Mouse (Mus musculus): ENCODE data around the gene Sumo2.

Sumo2 gene

DNA sequence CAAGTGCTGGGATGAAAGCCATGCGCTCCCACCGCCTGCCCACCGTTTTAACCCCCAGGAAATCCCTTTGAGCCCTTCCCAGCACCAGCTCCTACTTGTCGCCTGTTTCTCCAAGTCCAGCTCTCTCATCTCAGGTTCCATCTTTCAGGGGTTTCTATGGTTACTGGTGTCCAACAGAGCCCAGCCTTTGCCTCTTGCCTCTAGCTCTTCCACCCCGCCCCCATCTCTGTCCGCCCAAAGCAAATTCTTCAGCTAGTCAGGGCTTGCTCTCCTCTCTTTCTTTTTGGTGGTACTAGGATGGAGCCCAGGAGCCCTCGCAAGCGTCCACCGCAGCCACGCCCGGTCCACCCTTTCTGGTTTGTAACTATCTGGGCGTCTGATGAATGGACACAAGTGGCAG is 50.9 kb downstream of the Sumo2 start:
- in situ Hi-C loops (cut with MboI, MseI) = loop anchor here (5.0 kb wide), 1 partner anchor 47 kb away; no protein-coding TSS in a partner anchor

DNA sequence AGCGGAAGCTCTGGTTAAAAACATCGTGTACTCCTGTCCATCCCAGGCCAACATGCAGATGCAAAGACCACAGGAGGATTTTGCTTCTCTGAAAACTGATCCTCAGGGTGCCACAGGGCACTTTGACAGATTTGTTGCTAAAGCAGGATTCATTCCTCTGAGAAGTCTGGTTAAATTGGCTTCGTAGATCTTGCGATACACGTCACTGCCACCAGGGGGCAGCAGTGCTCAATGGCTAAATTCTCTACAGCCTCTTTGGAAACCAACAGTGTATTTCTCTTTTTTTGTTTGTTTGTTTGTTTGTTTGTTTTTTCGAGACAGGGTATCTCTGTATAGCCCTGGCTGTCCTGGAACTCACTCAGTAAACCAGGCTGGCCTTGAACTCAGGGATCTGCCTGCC is 52.4 kb downstream of the Sumo2 start:
- in situ Hi-C loops (cut with MboI, MseI) = no loop called here

DNA sequence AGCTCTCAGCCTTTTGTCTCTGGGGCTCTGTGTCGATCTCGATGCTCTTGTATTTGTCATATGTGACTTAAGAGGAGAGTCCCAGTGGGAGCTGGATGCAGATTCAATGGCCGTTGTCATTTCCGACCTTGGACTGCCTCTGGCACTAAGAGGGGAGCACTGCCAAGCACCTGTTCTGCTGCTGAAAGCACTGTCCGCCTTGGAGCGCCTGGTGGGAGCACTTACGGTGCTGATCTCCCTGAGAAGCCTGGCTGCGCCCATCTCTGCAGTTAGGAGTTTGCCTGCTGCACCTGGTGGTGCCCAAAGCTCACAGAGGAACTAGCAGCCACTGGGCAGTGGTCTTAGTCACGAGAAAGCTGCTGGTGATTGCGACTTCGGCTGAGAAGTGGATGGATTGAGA is 52.8 kb downstream of the Sumo2 start:
- in situ Hi-C loops (cut with MboI, MseI) = no loop called here

DNA sequence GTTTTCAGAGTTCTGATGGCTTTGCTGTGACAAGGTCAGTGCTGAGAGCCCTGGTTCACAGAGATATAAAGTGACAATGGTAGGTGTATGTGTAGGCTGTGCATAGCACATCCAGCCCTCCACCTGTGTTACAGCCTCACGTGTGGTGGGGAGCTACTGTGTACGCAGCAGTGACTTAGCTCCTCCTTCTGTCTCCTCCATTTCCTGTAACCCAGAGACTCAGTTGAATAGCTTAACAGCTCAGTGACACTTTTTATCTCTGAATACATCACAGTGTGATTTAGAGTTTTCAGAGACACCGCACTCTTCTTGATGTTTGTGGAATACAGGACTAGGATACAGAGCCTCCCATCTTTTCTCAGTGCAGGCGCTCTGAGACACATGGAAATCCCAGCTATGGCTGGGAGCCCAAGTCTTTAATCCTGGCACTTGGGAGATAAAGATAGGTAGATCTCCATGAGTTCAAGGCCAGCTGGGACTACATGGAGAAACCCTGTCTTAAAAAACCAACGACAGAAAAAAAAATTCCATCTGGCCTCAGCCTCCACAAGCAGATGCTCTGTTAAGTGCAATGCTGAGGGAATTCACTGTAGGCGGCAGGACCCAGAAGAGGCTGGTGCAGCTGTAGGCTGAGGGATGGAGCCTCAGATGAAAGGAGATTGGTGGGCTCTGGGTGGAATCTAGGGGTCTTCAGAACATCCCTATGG is 54.4 kb downstream of the Sumo2 start:
- in situ Hi-C loops (cut with MboI, MseI) = no loop called here

DNA sequence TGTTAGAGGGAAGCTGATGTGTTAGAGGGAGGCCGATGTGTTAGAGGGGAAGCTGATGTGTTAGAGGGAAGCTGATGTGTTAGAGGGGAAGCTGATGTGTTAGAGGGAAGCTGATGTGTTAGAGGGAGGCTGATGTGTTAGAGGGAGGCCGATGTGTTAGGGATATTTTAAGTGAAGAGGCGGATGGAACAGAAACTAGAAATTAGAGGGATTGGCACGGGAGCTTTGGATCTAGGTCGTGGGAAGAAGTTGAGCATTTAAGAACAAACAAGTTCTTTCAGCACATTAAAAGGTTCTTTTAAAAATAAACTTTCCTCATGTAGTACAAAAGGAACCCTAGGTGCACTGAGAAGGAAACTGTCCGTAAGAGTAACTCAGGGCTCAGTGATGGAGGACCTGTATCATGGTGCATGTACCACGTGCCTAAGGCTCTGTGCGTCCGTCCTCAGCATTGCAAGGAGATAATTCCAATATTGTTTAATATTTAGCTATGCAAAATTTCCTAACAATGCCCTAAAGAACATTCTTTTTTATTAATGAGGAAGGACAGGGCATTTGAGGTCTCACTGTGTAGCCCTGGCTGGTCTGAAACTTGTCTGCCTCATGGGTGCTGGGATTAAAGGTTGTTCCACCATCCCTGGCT is 57.7 kb downstream of the Sumo2 start:
- in situ Hi-C loops (cut with MboI, MseI) = loop anchor here (10.0 kb wide), 3 partner anchors 54 to 314 kb away; partner anchors contain the start of genes Hid1 (in 1 of the 2), Kctd2 (in 1 of the 2) and Slc9a3r1 (in 1 of the 2)

DNA sequence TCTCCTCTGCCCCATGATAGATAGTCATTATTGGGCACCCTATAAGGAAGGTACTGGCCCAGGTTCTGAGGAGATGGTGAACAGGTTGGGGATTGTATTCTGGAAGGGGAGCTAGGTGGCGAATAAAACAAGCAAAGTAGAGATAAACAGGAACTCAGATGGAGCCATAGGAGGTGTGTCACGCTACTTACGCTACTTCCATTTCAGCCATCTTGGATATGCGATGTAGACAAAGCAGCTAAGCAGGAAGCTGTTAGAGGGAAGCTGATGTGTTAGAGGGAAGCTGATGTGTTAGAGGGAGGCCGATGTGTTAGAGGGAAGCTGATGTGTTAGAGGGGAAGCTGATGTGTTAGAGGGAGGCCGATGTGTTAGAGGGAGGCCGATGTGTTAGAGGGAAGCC is 58.7 kb downstream of the Sumo2 start:
- in situ Hi-C loops (cut with MboI, MseI) = loop anchor here (10.0 kb wide), 3 partner anchors 53 to 313 kb away; partner anchors contain the start of genes Hid1 (in 1 of the 2), Kctd2 (in 1 of the 2) and Slc9a3r1 (in 1 of the 2)

DNA sequence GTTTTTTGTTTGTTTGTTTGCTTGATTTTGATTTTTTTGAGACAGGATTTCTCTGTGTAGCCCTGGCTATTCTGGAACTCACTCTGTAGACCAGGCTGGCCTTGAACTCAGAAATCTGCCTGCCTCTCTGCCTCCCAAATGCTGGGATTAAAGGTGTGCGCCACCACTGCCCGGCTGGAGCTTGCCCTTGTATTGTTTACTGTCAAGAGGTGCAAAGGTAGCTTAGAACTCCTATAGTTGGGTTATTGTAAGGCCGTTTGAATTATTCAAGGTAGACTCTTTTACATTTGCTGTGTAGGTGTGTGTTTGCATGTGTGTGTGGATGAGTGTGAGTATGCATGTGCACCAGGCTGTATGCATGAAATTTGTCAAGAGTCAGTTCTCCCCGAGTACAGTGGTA is 59.4 kb downstream of the Sumo2 start:
- in situ Hi-C loops (cut with MboI, MseI) = loop anchor here (10.0 kb wide), 3 partner anchors 52 to 312 kb away; partner anchors contain the start of genes Hid1 (in 1 of the 2), Kctd2 (in 1 of the 2) and Slc9a3r1 (in 1 of the 2)

DNA sequence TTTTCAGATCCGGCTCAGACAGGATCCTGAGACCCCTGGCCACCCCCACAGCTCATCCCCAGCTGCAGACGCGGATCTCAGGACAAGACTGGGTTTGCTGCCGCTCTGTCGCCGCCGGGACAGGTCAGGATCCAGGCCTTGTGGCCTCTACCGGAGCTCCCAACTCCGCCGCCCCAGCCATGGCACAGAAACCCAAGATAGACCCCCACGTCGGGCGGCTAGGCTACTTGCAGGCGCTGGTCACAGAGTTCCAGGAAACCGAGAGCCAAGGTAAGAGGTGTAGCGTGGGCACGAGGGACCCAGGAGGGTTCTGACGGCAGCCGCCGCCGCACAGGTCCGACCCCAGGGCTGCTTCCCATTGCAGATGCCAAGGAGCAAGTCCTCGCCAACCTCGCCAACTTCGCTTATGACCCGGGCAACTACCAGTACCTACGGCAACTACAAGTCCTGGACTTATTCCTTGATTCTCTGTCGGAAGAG is 60.3 kb downstream of the Sumo2 start:
- in situ Hi-C loops (cut with MboI, MseI) = loop anchor here (10.0 kb wide), 3 partner anchors 51 to 311 kb away; partner anchors contain the start of genes Hid1 (in 1 of the 2), Kctd2 (in 1 of the 2) and Slc9a3r1 (in 1 of the 2)

DNA sequence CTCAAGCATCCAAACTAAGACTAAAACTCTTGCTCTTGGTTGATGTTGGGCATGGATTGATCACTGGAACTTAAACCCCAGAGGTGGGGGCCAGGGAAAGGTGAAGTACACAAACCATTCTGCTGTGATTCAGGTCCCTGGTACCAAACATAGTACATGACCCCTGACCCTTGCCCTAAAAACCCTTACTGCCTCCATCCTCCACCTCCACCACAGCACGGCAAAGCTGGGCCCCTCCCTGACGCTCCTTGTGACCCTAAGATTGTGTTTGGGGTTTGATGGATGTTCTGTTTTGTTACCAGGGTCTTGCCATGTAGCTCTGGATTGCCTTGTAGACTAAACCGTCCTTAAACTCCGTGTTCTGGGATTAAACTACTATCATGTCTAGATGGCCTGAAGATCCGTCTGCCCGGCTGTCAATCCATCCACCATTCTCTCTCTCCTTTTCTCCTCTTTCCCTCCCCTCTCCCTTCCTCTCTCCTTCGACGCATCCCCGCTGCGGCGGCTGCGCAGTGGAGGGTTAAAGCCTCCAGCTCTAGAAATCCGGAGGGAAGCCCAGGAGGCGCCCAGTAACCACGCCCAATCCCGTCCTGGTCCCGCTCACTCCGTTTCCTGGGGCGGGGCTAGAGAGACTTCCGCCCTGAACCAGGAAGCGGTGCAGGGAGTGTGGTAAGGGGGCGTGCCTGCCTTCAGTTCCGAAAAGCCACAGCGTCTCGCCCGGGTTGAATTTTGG is 60.9 kb downstream of the Sumo2 start, which contains the start of gene Armc7:
Gene Armc7 (plus strand): TSS at position 643 of the 733 bp plus-strand sequence.
- in situ Hi-C loops (cut with MboI, MseI) = loop anchor here (10.0 kb wide), 3 partner anchors 50 to 310 kb away; partner anchors contain the start of genes Hid1 (in 1 of the 2), Kctd2 (in 1 of the 2) and Slc9a3r1 (in 1 of the 2)

DNA sequence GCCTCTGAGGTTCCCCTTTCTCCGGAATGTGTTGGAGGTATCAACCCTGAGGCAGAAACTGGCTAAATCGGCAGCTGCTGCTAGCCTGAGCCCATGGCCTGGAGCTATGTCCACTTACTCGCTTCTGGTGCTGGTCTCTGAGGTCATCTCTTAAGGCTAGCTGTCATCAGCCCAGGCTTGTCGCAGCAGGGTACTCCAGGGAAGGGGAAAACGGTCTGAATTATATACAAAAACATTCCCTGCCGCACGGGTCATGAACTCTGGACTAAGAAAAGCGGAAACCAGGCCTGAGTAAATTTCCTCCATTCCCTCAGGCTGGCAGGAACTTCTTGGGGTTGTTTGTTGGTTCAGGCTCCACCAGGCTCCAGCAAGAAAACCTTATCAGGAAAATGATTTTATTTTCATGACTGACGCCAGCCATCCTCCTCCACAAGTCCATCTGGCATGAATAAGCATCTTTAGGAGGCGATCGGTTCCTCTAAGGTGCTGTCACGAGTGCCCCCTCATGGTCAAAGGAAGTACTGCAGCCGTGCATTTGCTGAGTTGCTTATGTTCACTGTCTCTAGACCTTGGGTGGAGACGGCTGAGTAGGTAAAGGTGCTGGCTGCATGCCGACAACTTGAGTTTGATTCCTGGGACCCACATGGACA is 62.3 kb downstream of the Sumo2 start:
- in situ Hi-C loops (cut with MboI, MseI) = loop anchor here (5.0 to 10.0 kb wide), 4 partner anchors 49 to 309 kb away; partner anchors contain the start of genes Hid1 (in 1 of the 2), Kctd2 (in 1 of the 2) and Slc9a3r1 (in 1 of the 2)
